Mouse (Mus musculus) liver, embryonic 16.5 days (tissue): ENCODE results near the gene Hist1h2bp. TPM values are rescaled to one million over a fixed set of nuclear protein-coding genes. Genes with fewer than 3 reads are reported as not detected.
A peak's percentile ranks its signal among the peaks of the same experiment; 100 is the strongest.
"Not testable (repeated sequence)": the region's sequence is repeated elsewhere in the genome, so short reads cannot be mapped to it uniquely, and the experiment has no call there.

ENCODE experiments used
- ATAC-seq: fragments of 200-750 bp; cut with Nextera tagmentation; 2 replicates; pipeline ENCODE4 v1.8.0; 2017; ENCODE audit warnings: low read depth, mild to moderate bottlenecking, moderate number of reproducible peaks, moderate library complexity
- H3K27ac ChIP-seq: fragments of 300-500 bp; sonication (generic); 2 replicates; pipeline ENCODE4 v1.5.1; 2014; ENCODE audit warnings: mild to moderate bottlenecking, low read length
- H3K27me3 ChIP-seq: fragments of 300-500 bp; sonication (generic); 2 replicates; pipeline ENCODE4 v1.6.1; 2014; ENCODE audit warnings: low read depth, low read length, mixed read lengths; ENCODE audit not compliant: control insufficient read depth, insufficient read depth
- H3K36me3 ChIP-seq: fragments of 300-500 bp; sonication (generic); 2 replicates; pipeline ENCODE4 v1.6.1; 2014; ENCODE audit warnings: mild to moderate bottlenecking; ENCODE audit not compliant: control insufficient read depth, insufficient read depth
- H3K4me1 ChIP-seq: fragments of 300-500 bp; sonication (generic); 2 replicates; pipeline ENCODE4 v1.6.1; 2014; ENCODE audit warnings: low read depth, low read length, mixed read lengths; ENCODE audit not compliant: control insufficient read depth
- H3K4me2 ChIP-seq: fragments of 300-500 bp; sonication (generic); 2 replicates; pipeline ENCODE4 v1.6.1; 2014; ENCODE audit warnings: low read depth, low read length, mixed read lengths
- H3K4me3 ChIP-seq: fragments of 300-500 bp; sonication (generic); 2 replicates; pipeline ENCODE4 v1.5.1; 2014; ENCODE audit warnings: low read depth, mild to moderate bottlenecking, low read length
- H3K9ac ChIP-seq: fragments of 300-500 bp; sonication (generic); 2 replicates; pipeline ENCODE4 v1.6.1; 2014; ENCODE audit warnings: low read depth, low read length
- H3K9me3 ChIP-seq: fragments of 300-500 bp; sonication (generic); replicated peaks from 2 replicates; pipeline ENCODE4 v1.6.1; 2016; ENCODE audit warnings: low read length; ENCODE audit not compliant: control insufficient read depth
- WGBS: fragments of 180-500 bp; shearing (Covaris S2); extraction: QIAGEN DNeasy Blood & Tissue Kit; methylation state at CpG from one replicate; pipeline ENCODE4 v1.1.7; 2014; ENCODE audit not compliant: insufficient replicate concordance; 5-methylcytosine and 5-hydroxymethylcytosine counted together
- polyA plus RNA-seq: library from polyadenylated mRNA; unstranded; fragments of >200 nt; fragmentation: Nextera tagmentation; extraction: Ambion mirVana; gene quantifications from 2 replicates; pipeline ENCODE4 v1.2.1, GENCODE M21; 2015

Gene Hist1h2bp
- polyA plus RNA-seq, 1 experiment from 2014 or later: 3.8 TPM

GRCm38 (mm10) chr13:21753524-21754285 lies 33.6 kb upstream of the Hist1h2bp start, which contains the start of the genes Hist1h2ak and Hist1h2bn:
TSS of gene Hist1h2ak (minus strand) at chr13:21753827.
TSS of gene Hist1h2bn (plus strand) at chr13:21754123.
- not testable (repeated sequence) for H3K9me3 ChIP-seq, H3K4me1 ChIP-seq, H3K27me3 ChIP-seq, H3K36me3 ChIP-seq
- Histone ChIP-seq H3K4me3 (peak within 1 kb of the TSS; percentile 63), H3K4me2 (peak within 1 kb of the TSS; percentile 75), H3K27ac (peak within 1 kb of the TSS; percentile 99), H3K9ac (peak within 1 kb of the TSS; percentile 70)
- under 1% methylated on average over 40 of the region's 50 CpGs for WGBS
- peak; percentile 84 for ATAC-seq

- H3K4me1 ChIP-seq, H3K9me3 ChIP-seq, H3K36me3 ChIP-seq, H3K27me3 ChIP-seq: not testable (repeated sequence)
- Histone ChIP-seq H3K4me3 (peak overlapping the region; percentile 63), H3K27ac (peak overlapping the region; percentile 99), H3K4me2 (peak overlapping the region; percentile 75), H3K9ac (peak overlapping the region; percentile 64)
- 2% methylated on average over 8 of the region's 26 CpGs for WGBS
- peak; percentile 17 for ATAC-seq
These were observed 32.8 kb upstream of the Hist1h2bp start for GRCm38 (mm10) chr13:21754294-21755001.

GRCm38 (mm10) chr13:21755707-21756106 lies 31.6 kb upstream of the Hist1h2bp start:
- peak overlapping the region; percentile 57 for H3K4me3 ChIP-seq
- peak overlapping the region; percentile 55 for H3K4me2 ChIP-seq
- H3K27me3 ChIP-seq: no peaks in the 10 kb centered on the region
- H3K9me3 ChIP-seq: no peaks in the 10 kb centered on the region
- H3K9ac ChIP-seq: peak overlapping the region; percentile 42; the same call in 1 of the 2 replicates
- no peak for ATAC-seq
- H3K4me1 ChIP-seq: peaks cover 5% of the 10 kb centered on the region
- WGBS: 53% methylated on average over 1 of the region's 1 CpGs
- H3K27ac ChIP-seq: peak overlapping the region; percentile 86; the same call in 1 of the 2 replicates
- H3K36me3 ChIP-seq: no peaks in the 10 kb centered on the region

- Histone ChIP-seq H3K27ac (peak overlapping the region; percentile 99), H3K4me2 (peak overlapping the region; percentile 87), H3K4me1 (peaks cover 29% of the 10 kb centered on the region), H3K36me3 (no peaks in the 10 kb centered on the region), H3K27me3 (no peaks in the 10 kb centered on the region), H3K9me3 (no peaks in the 10 kb centered on the region), H3K4me3 (peak overlapping the region; percentile 70), H3K9ac (peak overlapping the region; percentile 86)
- WGBS: 3% methylated on average over 33 of the region's 33 CpGs
- ATAC-seq: peak; percentile 62
These were observed 8.2 kb upstream of the Hist1h2bp start for GRCm38 (mm10) chr13:21778814-21779766.

- Histone ChIP-seq H3K4me3 (peak within 1 kb of the TSS; percentile 70), H3K4me2 (peak within 1 kb of the TSS; percentile 87), H3K9me3 (no peaks in the 10 kb centered on the region), H3K4me1 (peaks cover 34% of the 10 kb centered on the region), H3K27ac (peak within 1 kb of the TSS; percentile 99), H3K27me3 (no peaks in the 10 kb centered on the region), H3K36me3 (no peaks in the 10 kb centered on the region), H3K9ac (peak within 1 kb of the TSS; percentile 86)
- peak; percentile 51 for ATAC-seq
- WGBS: under 1% methylated on average over 44 of the region's 44 CpGs
These were observed 7.2 kb upstream of the Hist1h2bp start, which contains the start of gene Hist1h1b for GRCm38 (mm10) chr13:21779767-21780731. TSS of gene Hist1h1b (minus strand) at chr13:21780625.

GRCm38 (mm10) chr13:21781021-21781555 lies 6.2 kb upstream of the Hist1h2bp start:
- WGBS: 31% methylated on average over 6 of the region's 6 CpGs
- H3K4me3 ChIP-seq: peak overlapping the region; percentile 70
- H3K4me1 ChIP-seq: peaks cover 37% of the 10 kb centered on the region
- peak overlapping the region; percentile 87 for H3K4me2 ChIP-seq
- ATAC-seq: no peak
- no peaks in the 10 kb centered on the region for H3K36me3 ChIP-seq
- peak overlapping the region; percentile 99 for H3K27ac ChIP-seq
- H3K9ac ChIP-seq: peak overlapping the region; percentile 86
- H3K9me3 ChIP-seq: no peaks in the 10 kb centered on the region
- H3K27me3 ChIP-seq: no peaks in the 10 kb centered on the region

- peak overlapping the region; percentile 89 for H3K27ac ChIP-seq
- H3K27me3 ChIP-seq: no peaks in the 10 kb centered on the region
- no peak for ATAC-seq
- H3K9me3 ChIP-seq: no peaks in the 10 kb centered on the region
- peak overlapping the region; percentile 34 for H3K9ac ChIP-seq
- H3K4me1 ChIP-seq: peaks cover 32% of the 10 kb centered on the region
- H3K4me3 ChIP-seq: peak overlapping the region; percentile 44
- H3K36me3 ChIP-seq: no peaks in the 10 kb centered on the region
- peak overlapping the region; percentile 72 for H3K4me2 ChIP-seq
- 87% methylated on average over 1 of the region's 1 CpGs for WGBS
These were observed 5.6 kb upstream of the Hist1h2bp start for GRCm38 (mm10) chr13:21781639-21782038.
